Mouse (Mus musculus): ENCODE measurements around the gene Tmem132d.
A peak's percentile ranks its signal among the peaks of the same experiment; 100 is the strongest.

Gene Tmem132d

DNA sequence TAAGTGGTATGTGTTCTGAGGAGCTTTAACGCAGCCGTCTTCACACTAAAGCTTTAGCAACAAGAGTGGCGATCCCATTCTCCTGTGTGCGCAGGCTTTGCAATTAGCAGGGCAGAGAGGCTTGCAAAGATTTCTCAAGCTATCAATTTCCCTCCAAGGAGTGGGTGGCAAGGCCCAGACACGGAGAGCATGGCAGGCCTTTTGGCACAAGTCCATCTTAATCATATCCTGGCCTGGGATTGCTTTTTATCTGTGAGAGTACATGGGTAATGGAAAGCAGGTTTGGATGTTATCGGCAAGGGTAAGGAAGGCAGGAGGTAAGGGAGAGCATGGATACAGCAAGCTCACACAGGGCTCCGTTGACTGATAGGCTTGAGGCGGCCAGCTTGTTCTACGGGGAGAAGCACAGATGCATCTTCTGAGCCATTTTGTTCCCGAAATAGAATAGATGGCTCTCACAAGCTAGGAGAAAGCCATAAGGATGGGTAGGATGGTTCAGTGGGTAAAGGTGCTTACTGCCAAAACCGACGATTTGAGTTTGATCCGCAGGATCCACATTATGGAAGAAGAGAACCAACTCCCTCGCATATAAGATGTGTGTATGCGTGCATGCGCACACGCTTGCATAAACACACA, 228.1 kb downstream of the Tmem132d start:
- no peak for DNase-seq

DNA sequence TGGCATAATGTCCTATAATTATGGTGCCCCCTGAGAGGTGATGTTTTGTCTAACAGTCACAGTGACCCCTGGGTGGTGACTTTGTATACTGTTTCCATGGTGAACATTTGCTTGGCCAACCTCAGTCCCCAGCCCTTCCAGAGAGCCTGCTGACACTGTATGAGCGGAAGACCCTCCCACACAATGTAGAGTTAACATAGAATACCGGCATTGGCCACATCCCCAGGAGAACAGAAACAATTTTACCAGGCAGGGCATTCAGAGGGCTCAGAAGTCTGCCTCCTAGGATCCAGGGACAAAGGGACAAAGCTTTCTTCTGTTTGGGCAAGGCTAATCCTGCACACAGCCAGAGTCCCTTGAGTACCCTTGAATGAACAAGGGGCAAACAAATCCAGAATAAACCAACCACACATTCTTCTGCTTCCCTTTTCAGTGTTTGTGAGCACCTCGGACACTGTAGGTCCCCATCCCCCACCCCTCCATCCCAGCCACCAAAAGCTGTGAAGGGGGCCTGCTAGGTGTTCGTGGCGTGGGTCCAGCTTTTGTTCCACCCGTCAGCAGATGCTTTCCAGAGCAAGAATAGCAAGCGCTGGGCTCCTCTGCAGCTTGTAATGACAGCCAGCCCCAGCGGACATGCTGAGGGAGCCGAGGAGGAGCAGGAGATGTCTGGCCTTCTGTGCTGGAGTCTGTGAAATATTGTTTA, 228.8 kb downstream of the Tmem132d start:
- peak in 1 of 2 experiments; percentile 0 for DNase-seq

DNA sequence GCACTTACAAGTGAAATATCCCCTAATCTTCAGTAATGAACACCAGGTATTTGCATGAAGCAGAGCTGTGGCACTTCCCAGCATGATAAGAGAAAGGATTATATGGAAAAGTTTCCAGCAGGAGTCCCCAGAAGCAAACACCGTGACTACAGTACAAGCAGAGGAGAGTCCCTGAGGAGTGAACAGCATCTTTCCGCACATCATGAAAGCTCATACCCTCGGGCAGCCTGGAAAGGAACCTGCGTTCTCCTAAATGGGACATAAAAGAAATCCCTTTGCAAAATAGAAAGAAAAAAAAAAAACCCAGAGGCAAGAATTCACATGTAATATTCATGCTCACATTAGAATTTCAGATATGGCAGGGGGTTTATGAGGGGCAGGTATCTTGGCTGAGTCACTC, 238.8 kb downstream of the Tmem132d start:
- DNase-seq = no peak

DNA sequence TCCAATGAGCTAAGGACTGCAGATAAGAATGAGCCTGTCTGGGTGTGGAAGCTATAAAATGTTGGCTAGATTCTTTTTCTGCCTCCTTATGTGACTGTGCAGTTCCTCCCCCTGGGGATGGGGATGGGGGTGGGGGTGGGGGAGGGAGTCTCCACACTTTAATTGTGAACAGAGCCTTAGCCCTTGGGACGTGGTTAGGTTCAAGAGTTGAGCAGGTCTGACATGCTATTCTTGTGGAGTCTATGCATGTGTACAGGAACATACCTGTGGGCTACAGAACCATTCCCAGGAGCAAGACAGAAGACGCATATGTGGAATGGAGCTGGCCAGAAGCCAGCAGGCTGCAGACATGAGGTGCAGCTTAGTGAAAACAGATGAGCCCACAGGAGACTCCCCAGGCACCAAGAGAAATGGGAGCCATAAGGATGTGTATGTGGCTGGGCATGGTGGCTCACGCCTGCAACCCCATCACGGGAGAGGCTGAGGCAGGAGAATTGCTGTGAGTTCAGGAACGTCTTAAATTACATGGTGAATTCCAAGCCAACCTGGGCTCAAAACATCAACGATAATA, 240.3 kb downstream of the Tmem132d start:
- DNase-seq = no peak

DNA sequence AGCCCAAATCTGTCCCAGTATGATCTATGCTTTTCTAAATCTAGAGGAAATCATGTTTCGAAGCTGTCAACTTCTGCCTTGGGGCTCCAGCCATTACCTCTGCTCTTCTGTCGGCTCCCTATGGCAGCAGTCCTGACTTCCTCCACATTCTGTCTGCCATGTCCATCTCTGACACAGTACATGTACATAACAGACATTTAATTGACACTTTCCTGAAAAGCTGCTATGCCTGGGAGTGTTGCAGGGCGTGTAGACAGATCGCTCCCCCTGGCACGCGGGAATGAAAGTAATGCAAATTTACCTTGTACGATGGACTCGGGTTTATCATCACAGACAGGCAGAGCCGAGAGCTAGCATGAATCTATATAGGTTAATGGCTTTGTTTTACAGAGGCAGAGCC, 241.2 kb downstream of the Tmem132d start:
- DNase-seq = no peak

DNA sequence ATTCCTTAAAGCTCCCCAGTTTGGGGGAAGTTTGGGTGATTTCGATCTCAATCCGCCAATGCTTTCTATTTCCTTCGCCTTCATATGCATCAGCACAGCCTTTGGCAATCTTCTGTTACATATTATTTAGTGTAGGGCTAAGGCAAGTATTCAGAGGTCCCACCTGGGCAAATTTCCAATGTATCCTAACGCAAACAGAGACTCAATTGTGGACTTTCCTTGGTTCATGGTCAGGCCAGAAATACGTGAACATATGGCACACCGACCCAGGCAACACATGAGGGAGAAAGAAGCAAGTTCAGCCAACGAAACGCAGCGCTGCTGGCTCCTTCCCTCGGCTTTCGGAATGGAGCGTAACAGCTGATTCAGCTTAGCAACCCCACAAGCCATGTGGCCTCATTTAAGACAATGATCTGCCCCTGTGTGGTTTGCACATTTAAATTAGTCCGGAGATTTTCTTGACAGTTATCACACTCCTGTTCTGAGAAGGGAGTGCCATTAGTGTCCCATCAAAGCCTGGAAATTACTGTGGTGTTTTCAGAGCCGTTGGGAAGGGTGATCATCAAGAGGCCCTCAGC, 242.5 kb downstream of the Tmem132d start:
- DNase-seq = no peak

DNA sequence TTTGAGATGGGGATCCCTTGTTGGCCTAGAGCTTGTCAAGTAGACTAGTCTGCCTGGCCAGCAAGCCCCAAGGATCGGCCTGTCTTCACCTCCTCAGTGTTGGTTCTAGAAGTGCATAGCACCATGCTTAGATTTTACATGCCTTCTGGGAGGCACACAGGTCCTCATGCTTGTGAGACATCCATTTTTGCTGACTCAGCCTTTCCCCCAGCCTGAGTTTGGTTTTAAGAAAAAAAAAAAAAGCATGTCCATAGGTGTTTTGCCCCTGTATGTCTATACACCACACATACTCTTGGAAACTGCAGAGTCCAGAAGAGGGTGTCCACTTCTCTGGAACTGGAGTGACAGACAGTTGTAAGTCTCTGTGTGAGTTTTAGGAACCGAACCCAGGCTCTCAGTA, 256.6 kb downstream of the Tmem132d start:
- no peak for DNase-seq

DNA sequence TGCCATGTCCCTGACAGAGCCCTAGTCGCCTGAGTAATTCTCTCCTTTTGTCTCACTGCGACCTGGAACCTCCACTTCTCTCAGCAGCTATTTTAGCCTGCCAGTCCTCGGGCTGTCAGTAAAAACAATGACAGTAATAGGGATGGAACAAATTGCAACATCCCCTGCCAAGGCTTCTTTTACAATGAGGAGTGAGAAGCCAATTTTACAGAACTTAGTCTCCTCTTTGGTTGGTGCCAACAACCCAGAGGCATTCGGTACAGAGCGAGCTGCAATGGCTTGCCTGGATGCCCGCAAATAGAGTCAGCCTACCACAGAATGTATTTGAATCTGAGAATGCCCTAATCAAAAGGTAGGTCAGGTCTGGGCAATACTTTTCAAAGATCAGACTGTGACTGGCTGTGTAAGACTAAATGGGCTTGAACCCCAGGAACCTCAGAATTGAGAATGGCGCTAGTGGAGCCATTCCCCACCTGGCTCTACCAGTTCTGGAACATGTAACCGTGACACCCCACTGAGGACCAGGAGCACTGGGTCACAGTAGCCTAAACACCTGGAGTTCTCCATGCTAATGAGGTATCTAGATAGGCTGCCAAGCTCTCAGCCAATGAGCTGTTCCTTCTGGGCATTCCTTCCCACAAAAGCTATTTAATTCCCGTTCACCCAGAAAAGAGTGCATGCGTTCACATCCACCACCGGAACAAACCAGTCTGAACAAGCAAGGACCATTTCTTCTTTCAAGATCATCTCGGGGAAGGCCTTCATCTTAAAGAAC, 273.8 kb downstream of the Tmem132d start:
- DNase-seq = no peak

DNA sequence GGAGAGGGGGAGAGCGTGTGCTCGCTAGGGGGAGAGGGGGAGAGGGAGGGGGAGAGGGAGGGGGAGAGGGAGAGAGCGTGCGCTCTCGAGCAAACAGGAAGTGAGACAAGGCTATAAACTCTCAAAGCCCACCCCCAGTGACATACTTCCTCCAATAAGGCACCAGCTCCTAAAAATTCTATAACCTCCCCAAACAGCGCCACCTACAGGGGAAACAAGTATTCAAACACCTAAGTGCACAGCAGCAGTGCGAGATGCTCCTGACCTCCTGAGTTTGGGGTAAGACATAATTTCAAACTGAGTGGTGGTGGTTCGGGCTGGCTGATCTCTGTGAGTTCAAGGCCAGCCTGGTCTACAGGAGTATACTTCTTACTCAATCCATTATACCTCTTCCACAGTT, 281.4 kb downstream of the Tmem132d start:
- no peak for DNase-seq

DNA sequence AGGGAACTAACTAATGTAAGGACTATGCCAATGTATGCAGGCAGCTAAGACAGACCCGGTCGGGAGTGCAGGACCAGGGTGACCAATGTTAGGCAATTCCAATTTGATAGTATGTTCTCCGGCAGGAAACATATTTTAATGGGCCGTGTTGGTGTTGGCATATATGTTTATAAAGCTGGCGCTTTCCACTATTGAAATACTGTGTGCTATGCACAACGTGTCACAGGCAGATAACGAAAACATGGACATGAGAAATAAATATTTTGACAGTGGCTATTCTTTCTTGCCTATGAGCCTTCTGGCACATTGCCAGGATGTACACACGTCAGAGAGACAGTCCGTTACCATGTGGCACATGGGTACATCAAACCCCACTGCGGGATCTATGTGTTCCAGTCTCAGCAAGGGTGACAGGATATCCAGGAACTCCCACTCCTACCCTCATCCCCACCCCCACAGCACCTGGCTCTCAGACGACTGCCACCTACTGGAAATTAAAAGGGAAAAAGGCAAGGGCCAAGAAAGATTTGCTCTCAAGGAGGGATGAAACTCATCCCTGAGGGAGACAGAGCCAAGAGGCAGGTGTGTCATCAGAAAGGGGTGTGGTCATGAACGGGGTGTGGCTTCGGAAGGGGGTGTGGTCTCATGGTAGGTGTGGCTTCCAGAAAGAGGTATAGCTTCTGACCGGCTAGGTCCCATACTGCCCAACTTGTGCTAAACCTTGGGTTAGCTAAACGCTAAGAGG, 285.8 kb downstream of the Tmem132d start:
- DNase-seq = no peak

DNA sequence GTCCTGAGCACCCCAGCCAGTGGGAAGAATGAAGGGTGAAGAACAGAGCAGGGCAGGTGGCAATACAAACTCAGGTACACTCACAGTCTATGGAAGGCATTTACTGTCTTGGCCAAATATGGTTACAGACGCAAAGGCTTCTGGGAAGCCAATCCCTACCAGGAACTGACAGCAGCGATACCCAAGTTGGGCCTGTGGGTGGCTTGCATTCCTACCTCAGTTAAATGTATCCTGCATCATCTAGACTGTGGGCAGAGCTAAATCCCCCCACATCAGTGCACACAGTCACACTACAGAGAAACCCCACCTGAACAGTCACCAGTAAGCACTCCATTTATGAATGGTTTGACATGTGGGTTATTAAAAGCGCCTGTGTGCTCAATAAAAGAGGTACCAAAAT, 288.1 kb downstream of the Tmem132d start:
- no peak for DNase-seq

DNA sequence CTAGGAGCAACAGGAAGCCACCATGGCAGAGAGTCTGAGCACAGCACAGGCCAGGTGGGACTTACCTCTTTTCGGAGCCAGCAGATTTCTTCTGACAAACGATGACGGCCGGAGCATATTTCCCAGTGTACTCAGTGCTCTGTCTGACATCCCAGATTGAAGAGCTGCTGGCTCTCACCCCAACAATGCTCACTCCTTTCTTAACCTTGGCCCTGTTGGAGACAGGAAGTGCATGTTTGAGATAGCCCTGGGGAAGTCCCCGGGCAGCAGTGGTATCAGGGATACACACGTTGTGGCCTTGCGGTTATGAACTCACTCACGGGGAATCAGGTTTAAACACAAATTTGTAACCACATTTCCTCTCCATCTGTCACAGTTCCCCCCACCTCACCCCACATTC, 296.1 kb downstream of the Tmem132d start:
- no peak for DNase-seq

DNA sequence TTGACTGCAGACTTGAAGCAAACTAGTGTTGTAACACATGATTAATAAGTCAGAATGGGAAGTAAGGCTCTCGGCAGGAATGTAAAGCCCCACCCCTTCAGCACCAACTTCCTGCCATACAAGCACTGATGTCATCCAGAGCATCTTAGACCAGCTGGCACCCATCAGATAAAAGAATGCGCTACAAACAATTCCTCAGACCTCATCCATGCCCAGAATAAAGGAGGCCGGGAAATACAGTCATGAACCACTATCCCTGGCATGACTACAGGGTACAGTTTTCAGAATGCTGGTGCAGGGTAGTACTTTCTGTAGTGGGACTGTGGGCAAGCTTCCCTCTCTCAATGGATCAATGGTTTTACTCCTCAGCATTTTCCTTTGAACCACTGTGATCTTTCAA, 310.2 kb downstream of the Tmem132d start:
- no peak for DNase-seq

DNA sequence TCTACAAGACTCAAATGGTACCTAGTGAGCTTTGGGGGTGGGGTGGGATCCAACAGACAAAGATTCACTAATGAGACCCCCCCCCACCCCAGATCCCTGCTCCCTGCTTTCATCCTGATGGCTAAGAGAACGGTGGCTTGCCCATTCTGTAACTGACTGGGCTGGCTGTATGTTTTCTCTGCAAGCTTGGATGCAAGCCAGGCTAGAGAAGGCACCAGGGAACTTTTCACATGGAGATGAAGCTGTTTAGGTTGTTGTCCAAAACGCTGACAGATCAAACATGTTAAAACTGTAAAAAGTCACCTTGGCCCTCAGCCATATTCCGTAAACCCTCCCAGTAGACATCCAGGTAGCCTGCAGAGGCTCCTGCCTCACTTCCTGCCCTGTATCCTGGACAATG, 313.7 kb downstream of the Tmem132d start:
- DNase-seq = no peak

DNA sequence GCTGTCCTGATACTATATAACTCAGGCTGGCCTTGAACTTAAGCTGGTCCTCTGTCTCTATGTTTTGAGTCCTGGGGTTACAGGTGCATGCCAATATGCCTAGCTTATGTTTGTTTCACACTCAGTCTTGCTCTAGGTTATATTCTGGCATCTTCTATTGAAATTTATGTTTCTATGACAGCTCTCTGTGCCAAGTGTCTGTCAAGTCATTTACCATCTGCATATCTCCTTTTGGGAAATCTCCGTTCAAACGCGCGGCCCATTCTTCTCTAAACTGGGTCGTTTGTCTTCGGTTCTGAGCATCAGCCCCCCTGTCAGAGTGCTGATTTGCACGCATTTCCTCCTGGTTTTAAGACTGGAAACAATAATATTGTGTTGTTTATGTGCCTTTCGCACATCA, 319.8 kb downstream of the Tmem132d start:
- DNase-seq = no peak

DNA sequence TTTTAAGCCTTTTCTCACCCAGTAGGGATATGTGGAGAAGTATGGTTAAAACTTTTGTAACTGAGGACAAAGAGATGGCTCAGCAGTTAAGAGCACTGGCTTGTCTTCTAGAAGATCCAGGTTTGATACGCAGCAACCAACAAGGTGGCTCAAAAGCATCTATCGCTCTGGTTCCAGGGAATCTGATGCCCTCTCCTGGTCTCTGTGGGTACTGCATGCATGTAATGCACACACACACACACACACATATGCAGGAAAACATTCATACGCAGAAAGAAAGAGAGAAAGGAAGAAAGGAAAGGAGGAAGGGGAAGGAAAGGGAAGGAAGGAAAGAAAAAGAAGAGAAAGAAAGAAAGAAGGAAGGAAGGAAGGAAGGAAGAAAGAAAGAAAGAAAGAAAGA, 320.4 kb downstream of the Tmem132d start:
- no peak for DNase-seq

DNA sequence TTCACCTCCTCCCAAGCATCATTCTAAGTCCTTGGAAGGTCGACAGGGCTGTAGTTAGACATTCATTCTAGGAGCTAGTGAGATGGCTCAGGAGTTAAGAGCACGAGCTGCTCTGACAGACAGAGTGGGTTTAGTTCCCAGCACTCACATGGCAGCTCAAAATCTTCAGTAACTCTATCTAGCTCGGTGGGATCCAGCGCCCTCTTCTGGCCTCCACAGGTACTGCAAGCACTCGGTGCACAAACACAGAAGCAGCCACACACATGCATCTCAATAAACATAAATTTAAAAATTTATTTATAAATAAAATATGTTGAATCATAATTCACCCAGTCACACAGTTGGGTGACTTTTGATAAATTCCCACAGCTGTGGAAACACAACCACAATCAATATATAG, 321.2 kb downstream of the Tmem132d start:
- no peak for DNase-seq

DNA sequence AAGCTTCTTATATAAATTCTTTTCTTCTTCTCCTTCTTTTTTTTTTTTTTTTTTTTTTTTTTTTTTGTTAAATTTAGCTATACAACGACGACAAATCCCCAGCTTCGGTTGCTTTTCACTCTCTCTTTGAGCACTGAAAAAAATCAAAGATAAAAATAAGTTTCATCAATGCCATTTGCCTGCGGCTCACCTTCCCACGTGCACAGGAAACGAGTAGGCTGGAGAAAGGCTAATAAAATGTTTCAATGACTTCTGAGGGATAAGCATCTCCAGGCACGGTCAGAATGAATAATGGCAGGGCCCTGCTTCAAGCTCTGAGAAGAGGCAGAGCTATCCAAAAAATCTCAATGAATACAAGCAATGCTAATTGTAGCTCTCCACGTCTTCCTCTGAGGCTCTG, 330.3 kb downstream of the Tmem132d start:
- no peak for DNase-seq

DNA sequence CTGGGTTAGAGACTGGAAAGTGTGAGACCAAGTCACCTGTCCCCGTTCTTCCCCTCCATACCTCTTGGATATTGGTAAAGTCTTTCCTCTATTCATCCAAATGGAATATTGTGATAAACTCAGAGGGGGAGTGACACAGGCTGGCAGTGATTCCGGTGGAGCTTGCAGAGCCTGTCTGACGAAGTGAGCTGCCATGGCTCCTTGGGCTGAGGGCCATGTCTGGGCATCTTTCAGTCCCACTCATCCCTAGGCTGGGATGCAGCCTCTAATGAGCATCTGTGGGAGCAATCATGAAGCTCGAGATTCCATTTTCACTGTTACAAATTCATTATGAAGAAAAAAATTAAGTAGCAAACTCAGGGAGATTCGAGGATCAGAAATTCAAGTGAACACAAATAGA, 332.5 kb downstream of the Tmem132d start:
- DNase-seq = no peak

DNA sequence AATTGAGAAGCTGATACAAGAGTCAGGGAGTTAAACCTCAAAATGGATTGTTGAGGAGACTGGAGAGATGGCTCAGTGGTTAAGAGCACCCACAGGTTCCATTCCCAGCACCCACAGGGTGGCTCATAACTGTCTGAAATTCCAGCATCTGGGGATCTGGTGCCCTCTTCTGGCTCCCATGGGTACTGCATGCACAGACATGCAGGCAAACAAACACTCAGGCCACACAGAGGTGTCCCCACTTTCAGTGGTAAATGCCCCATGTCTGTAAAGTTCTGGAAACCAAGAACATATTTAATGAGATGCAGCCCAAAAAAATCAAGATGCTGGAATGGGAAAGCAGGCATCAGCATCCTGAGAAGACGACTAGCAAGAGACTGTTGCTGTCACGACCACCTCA, 333.4 kb downstream of the Tmem132d start:
- DNase-seq = no peak

DNA sequence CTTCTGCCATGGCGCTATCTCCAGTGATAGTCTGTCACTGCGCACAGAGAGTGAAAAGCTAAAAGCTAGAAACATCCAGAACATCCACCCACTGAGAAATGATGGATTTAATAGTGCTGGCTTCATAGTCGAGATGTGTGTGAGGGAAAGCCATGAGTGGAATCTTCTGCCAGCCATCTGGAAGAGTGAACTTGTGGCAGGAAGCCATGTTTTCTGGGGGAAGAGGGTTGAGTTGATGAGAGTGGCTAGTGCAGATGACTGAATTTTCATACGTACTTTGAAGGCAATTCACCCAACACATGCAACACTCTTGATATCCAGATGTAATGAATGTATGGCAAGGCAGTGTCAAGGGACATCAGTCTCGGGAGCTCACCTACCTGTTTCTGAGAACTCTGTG, 342.3 kb downstream of the Tmem132d start:
- no peak for DNase-seq

DNA sequence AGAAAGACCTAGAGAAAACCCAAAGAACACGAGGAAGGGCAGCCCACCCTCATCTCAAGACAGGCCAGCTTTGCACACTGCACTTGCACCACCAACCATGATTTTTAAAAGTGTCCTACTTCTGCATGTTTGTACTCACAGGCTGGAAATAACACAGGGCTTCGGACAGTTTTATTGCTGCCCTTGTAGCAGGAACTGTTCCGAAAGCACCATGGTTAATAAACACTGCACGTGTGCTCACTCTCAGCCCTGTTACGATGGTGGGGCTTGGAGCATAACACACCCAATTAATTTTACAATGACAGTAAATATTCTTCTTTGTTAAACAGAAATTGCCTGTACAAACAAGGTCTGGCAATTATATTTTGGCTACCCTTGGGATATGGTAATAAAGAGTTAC, 357.4 kb downstream of the Tmem132d start:
- no peak for DNase-seq

DNA sequence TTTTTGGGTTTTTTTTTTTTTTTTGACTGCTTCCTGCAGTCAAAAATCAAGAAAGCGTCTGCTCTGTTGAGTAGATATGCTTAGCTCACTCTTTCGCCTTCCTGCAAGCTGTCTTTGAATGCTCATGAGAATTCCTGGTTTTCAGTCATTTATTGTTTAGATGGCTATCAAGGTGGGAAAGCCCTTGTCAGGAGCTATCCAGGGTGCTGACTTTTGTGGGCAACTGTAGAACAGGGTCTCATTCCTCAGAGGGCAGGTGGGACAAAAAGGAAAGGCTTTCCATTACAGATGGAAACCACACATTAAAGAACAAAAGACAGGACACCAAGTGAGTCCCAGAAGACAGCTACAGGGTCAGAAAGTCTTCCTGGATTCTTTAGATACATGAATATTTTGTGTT, 360.3 kb downstream of the Tmem132d start:
- DNase-seq = no peak
